ENCODE assay signal across 19 mouse cellular contexts in genomic region chr3:6532366-6532765, GRCm38 (mm10).
"Had no signal": no experiment of that assay in that cellular context is flagged by ENCODE, and none has a peak within 500 bp of the region (broad histone marks: within the 10 kb centered on the region; RNA-seq: fewer than 3 reads in every experiment).

No protein-coding gene starts in this region.

- H3K4me3 ChIP-seq: kidney, embryonic 15.5 days; left cerebral cortex, adult 2 months; liver, embryonic 13.5 days; midbrain, embryonic 12.5 days; midbrain, embryonic 15.5 days; neural tube, embryonic 12.5 days; neural tube, embryonic 15.5 days had no signal

- ATAC-seq: midbrain, embryonic 15.5 days had no signal

- H3K36me3 ChIP-seq: kidney, embryonic 15.5 days; liver, embryonic 13.5 days; midbrain, embryonic 12.5 days; midbrain, embryonic 15.5 days; neural tube, embryonic 12.5 days; neural tube, embryonic 15.5 days had no signal

- DNase-seq: kidney, postnatal 10 days; kidney, postnatal 36 days; layer of hippocampus, postnatal 36 days; liver, embryonic 13.5 days; lung, adult 2 months; lung, postnatal 14 days; right cerebral cortex, adult 18-20 months; right cerebral cortex, postnatal 14 days; right cerebral cortex, postnatal 4 days; thymus, adult 2 months; thymus, postnatal 14 days; thymus, postnatal 4 days had no signal

- H3K9me3 ChIP-seq: kidney, embryonic 15.5 days; liver, embryonic 13.5 days; midbrain, embryonic 12.5 days; midbrain, embryonic 15.5 days; neural tube, embryonic 12.5 days; neural tube, embryonic 15.5 days had no signal

- H3K9ac ChIP-seq: kidney, embryonic 15.5 days; liver, embryonic 13.5 days; midbrain, embryonic 12.5 days; midbrain, embryonic 15.5 days; neural tube, embryonic 12.5 days; neural tube, embryonic 15.5 days had no signal

- H3K4me2 ChIP-seq: kidney, embryonic 15.5 days; liver, embryonic 13.5 days; midbrain, embryonic 12.5 days; midbrain, embryonic 15.5 days; neural tube, embryonic 12.5 days; neural tube, embryonic 15.5 days had no signal

- H3K27me3 ChIP-seq: kidney, embryonic 15.5 days; liver, embryonic 13.5 days; midbrain, embryonic 12.5 days; midbrain, embryonic 15.5 days; neural tube, embryonic 12.5 days; neural tube, embryonic 15.5 days had no signal

- H3K27ac ChIP-seq: kidney, embryonic 15.5 days; left cerebral cortex, adult 2 months; liver, embryonic 13.5 days; macrophage; midbrain, embryonic 12.5 days; midbrain, embryonic 15.5 days; neural tube, embryonic 12.5 days; neural tube, embryonic 15.5 days had no signal

- H3K4me1 ChIP-seq: kidney, embryonic 15.5 days; liver, embryonic 13.5 days; midbrain, embryonic 12.5 days; midbrain, embryonic 15.5 days; neural tube, embryonic 12.5 days; neural tube, embryonic 15.5 days had no signal
